Mouse (Mus musculus) MEL (cell line): ENCODE data around the gene Tmem179b. TPM values are rescaled to one million over a fixed set of nuclear protein-coding genes. Genes with fewer than 3 reads are reported as not detected.

ENCODE experiments used
- DNase-seq: peaks from one replicate; pipeline ENCODE4 v3.0.0; 2011; ENCODE audit warnings: low read depth, low spot score
- H3K27ac ChIP-seq: 2 replicates; pipeline ENCODE4 v1.5.1; 2012; ENCODE audit warnings: low read depth, mild to moderate bottlenecking, control low read depth, low read length, moderate library complexity; ENCODE audit not compliant: control insufficient read depth
- H3K27me3 ChIP-seq, 2 experiments: fragments of 150-350 bp in 1 of 2; sonication (generic) in 1 of 2; 2 replicates each; pipeline ENCODE4 v1.6.1; 2012; ENCODE audit warnings: low read length in 2 of 2, mild to moderate bottlenecking in 2 of 2, improper control_type of control experiment in 1 of 2, moderate library complexity in 1 of 2; ENCODE audit not compliant: insufficient read depth in 2 of 2, control insufficient read depth in 1 of 2
- H3K36me3 ChIP-seq, 2 experiments: 2 replicates each; pipeline ENCODE4 v1.6.1; 2012 to 2014; ENCODE audit warnings: low read length in 2 of 2, improper control_type of control experiment in 1 of 2, inconsistent platforms in 1 of 2, mild to moderate bottlenecking in 1 of 2; ENCODE audit not compliant: insufficient read depth in 2 of 2, control insufficient read depth in 1 of 2
- H3K4me1 ChIP-seq, 2 experiments: fragments of 150-350 bp in 1 of 2; sonication (generic) in 1 of 2; 2 replicates each; pipeline ENCODE4 v1.6.1; 2012; ENCODE audit warnings: low read length in 2 of 2, improper control_type of control experiment in 1 of 2, mild to moderate bottlenecking in 1 of 2; ENCODE audit not compliant: insufficient read depth in 2 of 2, control insufficient read depth in 1 of 2
- H3K4me3 ChIP-seq, 2 experiments: fragments of 150-350 bp in 1 of 2; sonication (generic) in 1 of 2; 2 replicates each; pipeline ENCODE4 v1.5.1; 2012; ENCODE audit warnings: low read depth in 2 of 2, low read length in 2 of 2, mild to moderate bottlenecking in 2 of 2, moderate library complexity in 2 of 2, control low read depth in 1 of 2, improper control_type of control experiment in 1 of 2; ENCODE audit not compliant: control insufficient read depth in 1 of 2, insufficient read depth in 1 of 2
- H3K79me2 ChIP-seq: 2 replicates; pipeline ENCODE4 v1.6.1; 2012; ENCODE audit warnings: mild to moderate bottlenecking, low read length, moderate library complexity; ENCODE audit not compliant: control insufficient read depth, poor library complexity, insufficient read depth
- H3K9ac ChIP-seq: 2 replicates; pipeline ENCODE4 v1.6.1; 2012; ENCODE audit warnings: low read depth, mild to moderate bottlenecking, control low read depth, low read length, moderate library complexity; ENCODE audit not compliant: control insufficient read depth, poor library complexity, severe bottlenecking
- H3K9me3 ChIP-seq: fragments of 150-350 bp; sonication (generic); replicated peaks from 2 replicates; pipeline ENCODE4 v1.6.1; 2012; ENCODE audit warnings: mild to moderate bottlenecking, low read length, improper control_type of control experiment, moderate library complexity; ENCODE audit not compliant: insufficient read depth
- BHLHE40 ChIP-seq: IDR thresholded peaks from 2 replicates; pipeline ENCODE4 v1.6.1; 2012; ENCODE audit warnings: low read depth, mild to moderate bottlenecking, inconsistent platforms, low read length, improper control_type of control experiment, borderline replicate concordance
- CHD1 ChIP-seq: IDR thresholded peaks from 2 replicates; pipeline ENCODE4 v1.6.1; 2012; ENCODE audit warnings: low read depth, mild to moderate bottlenecking, inconsistent platforms, low read length, improper control_type of control experiment
- CHD2 ChIP-seq: IDR thresholded peaks from 2 replicates; pipeline ENCODE4 v1.6.1; 2011; ENCODE audit warnings: low read length, improper control_type of control experiment
- CTCF ChIP-seq, 3 experiments: IDR thresholded peaks in 2 of 3; conservative IDR thresholded peaks in 1 of 3; 2 replicates each; pipeline ENCODE4 v1.5.1; 2011 to 2012; ENCODE audit warnings: low read length in 3 of 3, low read depth in 2 of 3, mild to moderate bottlenecking in 2 of 3, improper control_type of control experiment in 1 of 3, inconsistent platforms in 1 of 3, mixed read lengths in 1 of 3, moderate library complexity in 1 of 3; ENCODE audit not compliant: control insufficient read depth in 1 of 3, insufficient read depth in 1 of 3, poor library complexity in 1 of 3, severe bottlenecking in 1 of 3
- E2F4 ChIP-seq: IDR thresholded peaks from 2 replicates; pipeline ENCODE4 v1.6.1; 2011; ENCODE audit warnings: low read depth, low read length, improper control_type of control experiment, borderline replicate concordance
- ELF1 ChIP-seq: IDR thresholded peaks from 2 replicates; pipeline ENCODE4 v1.6.1; 2014; ENCODE audit warnings: low read depth, mild to moderate bottlenecking, inconsistent platforms, low read length, improper control_type of control experiment, moderate library complexity
- EP300 ChIP-seq, 2 experiments: IDR thresholded peaks; 2 replicates each; pipeline ENCODE4 v1.6.1; 2011; ENCODE audit warnings: improper control_type of control experiment in 2 of 2, low read length in 2 of 2, low read depth in 1 of 2, mild to moderate bottlenecking in 1 of 2
- ETS1 ChIP-seq: IDR thresholded peaks from 2 replicates; pipeline ENCODE4 v1.6.1; 2012; ENCODE audit warnings: low read depth, mild to moderate bottlenecking, inconsistent platforms, low read length, improper control_type of control experiment, moderate library complexity
- GABPA ChIP-seq: IDR thresholded peaks from 2 replicates; pipeline ENCODE4 v1.6.1; 2012; ENCODE audit warnings: low read depth, mild to moderate bottlenecking, inconsistent platforms, low read length, improper control_type of control experiment, moderate library complexity
- GATA1 ChIP-seq: IDR thresholded peaks from 2 replicates; pipeline ENCODE4 v1.6.1; 2011; ENCODE audit warnings: low read depth, low read length, improper control_type of control experiment
- HCFC1 ChIP-seq: IDR thresholded peaks from 2 replicates; pipeline ENCODE4 v1.6.1; 2012; ENCODE audit warnings: low read depth, mild to moderate bottlenecking, inconsistent platforms, low read length, improper control_type of control experiment, moderate library complexity
- JUND ChIP-seq: IDR thresholded peaks from 2 replicates; pipeline ENCODE4 v1.6.1; 2011; ENCODE audit warnings: low read depth, mild to moderate bottlenecking, improper control_type of control experiment, low read length
- KAT2A ChIP-seq: conservative IDR thresholded peaks from 2 replicates; pipeline ENCODE4 v1.6.1; 2012; ENCODE audit warnings: low read depth, low read length, improper control_type of control experiment, inconsistent platforms
- MAFK ChIP-seq: IDR thresholded peaks from 2 replicates; pipeline ENCODE4 v1.6.1; 2011; ENCODE audit warnings: low read depth, mild to moderate bottlenecking, low read length, improper control_type of control experiment, borderline replicate concordance
- MAX ChIP-seq: IDR thresholded peaks from 2 replicates; pipeline ENCODE4 v1.6.1; 2011; ENCODE audit warnings: low read length, improper control_type of control experiment
- MAZ ChIP-seq: IDR thresholded peaks from 2 replicates; pipeline ENCODE4 v1.6.1; 2012; ENCODE audit warnings: low read depth, mild to moderate bottlenecking, inconsistent platforms, low read length, improper control_type of control experiment
- MEF2A ChIP-seq: IDR thresholded peaks from 2 replicates; pipeline ENCODE4 v1.6.1; 2014; ENCODE audit warnings: low read depth, mild to moderate bottlenecking, inconsistent platforms, low read length, improper control_type of control experiment; ENCODE audit not compliant: poor library complexity, insufficient replicate concordance, severe bottlenecking; ENCODE audit errors: extremely low read depth
- MXI1 ChIP-seq: IDR thresholded peaks from 2 replicates; pipeline ENCODE4 v1.6.1; 2011; ENCODE audit warnings: mild to moderate bottlenecking, low read depth, low read length, improper control_type of control experiment
- MYB ChIP-seq: IDR thresholded peaks from 2 replicates; pipeline ENCODE4 v1.6.1; 2011; ENCODE audit warnings: mild to moderate bottlenecking, low read depth, low read length, improper control_type of control experiment
- MYC ChIP-seq: IDR thresholded peaks from 2 replicates; pipeline ENCODE4 v1.6.1; 2011; ENCODE audit warnings: low read depth, mild to moderate bottlenecking, low read length, improper control_type of control experiment, moderate library complexity
- NELFE ChIP-seq: IDR thresholded peaks from 2 replicates; pipeline ENCODE4 v1.6.1; 2011; ENCODE audit warnings: low read depth, low read length, improper control_type of control experiment
- NRF1 ChIP-seq: IDR thresholded peaks from 2 replicates; pipeline ENCODE4 v1.6.1; 2014; ENCODE audit warnings: low read depth, mild to moderate bottlenecking, inconsistent platforms, low read length, improper control_type of control experiment, moderate library complexity; ENCODE audit not compliant: poor library complexity, insufficient read depth, severe bottlenecking
- POLR2A ChIP-seq, 2 experiments: IDR thresholded peaks; 2 replicates each; pipeline ENCODE4 v1.6.1; 2011 to 2012; ENCODE audit warnings: low read length in 2 of 2, mild to moderate bottlenecking in 2 of 2, control low read depth in 1 of 2, improper control_type of control experiment in 1 of 2, low read depth in 1 of 2, moderate library complexity in 1 of 2; ENCODE audit not compliant: control insufficient read depth in 1 of 2, insufficient read depth in 1 of 2, poor library complexity in 1 of 2
- POLR2AphosphoS2 ChIP-seq: IDR thresholded peaks from 2 replicates; pipeline ENCODE4 v1.6.1; 2011; ENCODE audit warnings: low read length, improper control_type of control experiment
- RAD21 ChIP-seq: IDR thresholded peaks from 2 replicates; pipeline ENCODE4 v1.6.1; 2011; ENCODE audit warnings: mild to moderate bottlenecking, low read depth, low read length, improper control_type of control experiment
- RCOR1 ChIP-seq: IDR thresholded peaks from 2 replicates; pipeline ENCODE4 v1.6.1; 2012; ENCODE audit warnings: low read depth, mild to moderate bottlenecking, inconsistent platforms, low read length, improper control_type of control experiment
- SIN3A ChIP-seq: IDR thresholded peaks from 2 replicates; pipeline ENCODE4 v1.6.1; 2012; ENCODE audit warnings: low read length, improper control_type of control experiment, inconsistent platforms
- SMC3 ChIP-seq: IDR thresholded peaks from 2 replicates; pipeline ENCODE4 v1.6.1; 2011; ENCODE audit warnings: low read depth, low read length, improper control_type of control experiment
- TAL1 ChIP-seq: IDR thresholded peaks from 2 replicates; pipeline ENCODE4 v1.6.1; 2012; ENCODE audit warnings: mild to moderate bottlenecking, inconsistent platforms, low read length, moderate library complexity, mixed read lengths
- TBP ChIP-seq: IDR thresholded peaks from 2 replicates; pipeline ENCODE4 v1.8.0; 2011; ENCODE audit warnings: low read depth, low read length, improper control_type of control experiment
- TCF12 ChIP-seq: IDR thresholded peaks from 2 replicates; pipeline ENCODE4 v1.6.1; 2014; ENCODE audit warnings: low read depth, mild to moderate bottlenecking, inconsistent platforms, low read length, improper control_type of control experiment, moderate library complexity
- USF1 ChIP-seq: IDR thresholded peaks from 2 replicates; pipeline ENCODE4 v1.6.1; 2014; ENCODE audit warnings: low read depth, mild to moderate bottlenecking, inconsistent platforms, low read length, improper control_type of control experiment, moderate library complexity
- USF2 ChIP-seq, 2 experiments: IDR thresholded peaks; 2 replicates each; pipeline ENCODE4 v1.6.1; 2011 to 2012; ENCODE audit warnings: improper control_type of control experiment in 2 of 2, low read length in 2 of 2, borderline replicate concordance in 1 of 2, inconsistent platforms in 1 of 2, low read depth in 1 of 2, mild to moderate bottlenecking in 1 of 2; ENCODE audit not compliant: insufficient read depth in 1 of 2
- ZC3H11A ChIP-seq: IDR thresholded peaks from 2 replicates; pipeline ENCODE4 v1.6.1; 2012; ENCODE audit warnings: low read depth, mild to moderate bottlenecking, inconsistent platforms, low read length, improper control_type of control experiment
- ZKSCAN1 ChIP-seq: IDR thresholded peaks from 2 replicates; pipeline ENCODE4 v1.6.1; 2012; ENCODE audit warnings: low read depth, mild to moderate bottlenecking, inconsistent platforms, low read length, improper control_type of control experiment, moderate library complexity
- ZMIZ1 ChIP-seq: IDR thresholded peaks from 2 replicates; pipeline ENCODE4 v1.6.1; 2012; ENCODE audit warnings: low read depth, mild to moderate bottlenecking, inconsistent platforms, low read length, improper control_type of control experiment, moderate library complexity
- ZNF384 ChIP-seq: IDR thresholded peaks from 2 replicates; pipeline ENCODE4 v1.6.1; 2012; ENCODE audit warnings: low read depth, mild to moderate bottlenecking, inconsistent platforms, low read length, improper control_type of control experiment
- polyA plus RNA-seq, 2 experiments: library from polyadenylated mRNA; stranded (reverse) in 1 of 2; unstranded in 1 of 2; fragments of >175 nt in 1 of 2; fragments of >200 nt in 1 of 2; gene quantifications; 2 replicates each; pipeline versions ENCODE4 v1.2.1 to v1.2.4; 2012; ENCODE audit warnings: low replicate concordance in 2 of 2, low read depth in 1 of 2; ENCODE audit not compliant: insufficient read length in 2 of 2, insufficient read depth in 1 of 2, missing spikeins in 1 of 2
- total RNA-seq: library from RNA; depleted of rRNA; stranded (reverse); fragments of 300-350 nt; gene quantifications from 2 replicates; pipeline ENCODE4 v1.2.3, GENCODE M21; 2012

Gene Tmem179b
- total and polyA plus RNA-seq, 3 experiments: 60.0 to 101 TPM; not detected in 1

DNA sequence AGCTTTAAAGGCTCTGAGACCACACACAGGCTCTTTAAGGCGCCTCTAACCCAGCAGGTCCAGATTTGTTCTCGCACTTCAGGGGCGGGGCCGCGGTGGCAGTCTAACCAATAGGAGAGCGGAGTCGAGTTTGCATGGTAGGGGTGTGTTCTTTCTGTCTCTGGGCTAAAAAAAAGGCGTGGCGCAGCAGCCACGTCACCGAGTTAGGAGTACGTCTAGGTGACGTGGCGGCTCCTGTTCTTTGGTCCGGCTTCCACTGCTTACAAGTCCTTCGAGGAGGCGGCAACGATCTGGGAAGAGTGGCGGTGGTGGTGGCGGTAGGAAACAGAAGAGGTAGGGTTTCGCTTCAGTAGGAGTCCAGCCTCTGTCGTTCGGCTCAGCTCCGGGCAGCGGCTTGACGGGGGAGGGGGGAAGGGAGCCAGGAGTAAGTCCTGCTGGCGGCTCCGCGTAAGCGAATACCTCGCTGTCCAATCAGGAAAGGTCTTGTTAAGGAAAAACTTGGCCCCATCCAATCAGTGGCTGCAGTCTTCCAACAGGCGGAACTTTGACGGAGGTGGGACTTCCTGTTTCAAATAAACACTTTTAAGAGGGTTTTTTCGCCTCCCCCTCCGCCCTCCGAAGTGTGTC, 32.9 kb downstream of the Tmem179b start, which contains the start of gene Stx5a:
Gene Stx5a, plus strand, starts transcription at position 171 of the 627 bp plus-strand sequence.
- peak; percentile 99 for DNase-seq
- peak within 1 kb of the TSS; percentile 89 for H3K27ac ChIP-seq
- peaks cover 11 to 21% of the 10 kb centered on the region in 2 experiments for H3K36me3 ChIP-seq
- peaks cover 22% of the 10 kb centered on the region for H3K79me2 ChIP-seq
- no peaks in the 10 kb centered on the region for H3K9me3 ChIP-seq
- H3K27me3 ChIP-seq: no peaks in the 10 kb centered on the region
- peak within 1 kb of the TSS; percentile 82 to 87 for H3K4me3 ChIP-seq
- peaks cover 5 to 7% of the 10 kb centered on the region in 2 experiments for H3K4me1 ChIP-seq
- H3K9ac ChIP-seq: peak within 1 kb of the TSS; percentile 84
- no peak for TF ChIP-seq USF2 (IDR thresholded peaks at IDR 0.05; ENCODE audit: borderline replicate concordance in 1 of 2, insufficient read depth in 1 of 2, low read depth in 1 of 2, low read length in 2 of 2)
- peak; percentile 89 for TF ChIP-seq HCFC1
- TF ChIP-seq MAZ: peak; percentile 47
- TF ChIP-seq CHD1: no peak
- TF ChIP-seq CHD2: peak; percentile 87
- TF ChIP-seq GABPA: no peak
- TF ChIP-seq SIN3A: peak; percentile 87
- peak; percentile 62 for TF ChIP-seq KAT2A
- TF ChIP-seq MXI1: peak; percentile 65
- TF ChIP-seq ZC3H11A: no peak
- no peak for TF ChIP-seq CTCF (IDR thresholded peaks at IDR 0.05 in 2 of 3, conservative IDR thresholded peaks at IDR 0.05 in 1 of 3; ENCODE audit: control insufficient read depth in 1 of 3, insufficient read depth in 1 of 3, low read depth in 2 of 3, low read length in 3 of 3, poor library complexity in 1 of 3, severe bottlenecking in 1 of 3)
- TF ChIP-seq NRF1: 0 out of 2 replicates have a peak, but pooled peaks have one; percentile 17
- peak; percentile 34 to 80; a peak in 3 of 4 replicates for TF ChIP-seq POLR2A (IDR thresholded peaks at IDR 0.05; ENCODE audit: control insufficient read depth in 1 of 2, insufficient read depth in 1 of 2, low read depth in 1 of 2, low read length in 2 of 2, poor library complexity in 1 of 2)
- TF ChIP-seq MAX: 0 out of 2 replicates have a peak, but pooled peaks have one; percentile 50
- no peak for TF ChIP-seq GATA1
- no peak; the same call in 1 of the 2 replicates for TF ChIP-seq NELFE
- TF ChIP-seq EP300 (IDR thresholded peaks at IDR 0.05; ENCODE audit: low read depth in 1 of 2, low read length in 2 of 2): no peak; a peak in 1 of 4 replicates
- no peak for TF ChIP-seq MYB
- TF ChIP-seq RCOR1: peak; percentile 34; the same call in 1 of the 2 replicates
- TF ChIP-seq RAD21: no peak
- peak; percentile 88 for TF ChIP-seq ELF1
- no peak for TF ChIP-seq MAFK
- TF ChIP-seq USF1: no peak
- TF ChIP-seq SMC3: no peak
- TF ChIP-seq ZKSCAN1: no peak
- no peak for TF ChIP-seq TAL1
- TF ChIP-seq MYC: peak; percentile 52; the same call in 1 of the 2 replicates
- peak; percentile 25; the same call in 1 of the 2 replicates for TF ChIP-seq ETS1
- no peak for TF ChIP-seq E2F4
- TF ChIP-seq JUND: no peak
- TF ChIP-seq ZNF384: 0 out of 2 replicates have a peak, but pooled peaks have one; percentile 24
- TF ChIP-seq BHLHE40: no peak
- peak; percentile 65; the same call in 1 of the 2 replicates for TF ChIP-seq TBP
- no peak; the same call in 1 of the 2 replicates for TF ChIP-seq ZMIZ1
- no peak for TF ChIP-seq TCF12
- peak; percentile 97 for TF ChIP-seq POLR2AphosphoS2
- no peak for TF ChIP-seq MEF2A
